Mouse (Mus musculus) neural tube, embryonic 12.5 days (tissue): ENCODE measurements around the gene Gm20431. TPM values are rescaled to one million over a fixed set of nuclear protein-coding genes. Genes with fewer than 3 reads are reported as not detected.

ENCODE experiments used
- ATAC-seq: fragments of 200-750 bp; cut with Nextera tagmentation; 2 replicates; pipeline ENCODE4 v1.8.0; 2017; ENCODE audit warnings: low read depth, mild to moderate bottlenecking, moderate TSS enrichment, moderate library complexity; ENCODE audit not compliant: low FRiP score
- H3K27ac ChIP-seq: fragments of 300-500 bp; sonication (generic); 2 replicates; pipeline ENCODE4 v1.5.1; 2016
- H3K27me3 ChIP-seq: fragments of 300-500 bp; sonication (generic); replicated peaks from 2 replicates; pipeline ENCODE4 v1.6.1; 2016; ENCODE audit warnings: mild to moderate bottlenecking
- H3K36me3 ChIP-seq: fragments of 300-500 bp; sonication (generic); 2 replicates; pipeline ENCODE4 v1.6.1; 2016; ENCODE audit warnings: mild to moderate bottlenecking
- H3K4me1 ChIP-seq: fragments of 300-500 bp; sonication (generic); 2 replicates; pipeline ENCODE4 v1.6.1; 2016
- H3K4me2 ChIP-seq: fragments of 300-500 bp; sonication (generic); replicated peaks from 2 replicates; pipeline ENCODE4 v1.6.1; 2016; ENCODE audit warnings: mild to moderate bottlenecking
- H3K4me3 ChIP-seq: fragments of 300-500 bp; sonication (generic); 2 replicates; pipeline ENCODE4 v1.5.1; 2016
- H3K9ac ChIP-seq: fragments of 300-500 bp; sonication (generic); 2 replicates; pipeline ENCODE4 v1.6.1; 2016; ENCODE audit warnings: mild to moderate bottlenecking
- H3K9me3 ChIP-seq: fragments of 300-500 bp; sonication (generic); 2 replicates; pipeline ENCODE4 v1.6.1; 2016; ENCODE audit warnings: mild to moderate bottlenecking
- WGBS: fragments of 180-500 bp; shearing (Covaris S2); methylation state at CpG from one replicate; pipeline ENCODE4 v1.1.7; 2016; 5-methylcytosine and 5-hydroxymethylcytosine counted together
- polyA plus RNA-seq: library from polyadenylated mRNA; unstranded; fragments of >200 nt; fragmentation: Nextera tagmentation; extraction: Ambion mirVana; gene quantifications from 2 replicates; pipeline ENCODE4 v1.2.1, GENCODE M21; 2016

The Gm20431 gene
- polyA plus RNA-seq, 1 experiment from 2014 or later = 12.8 TPM

GRCm38 (mm10) chr2:167632731-167633536 is 28.4 kb downstream of the Gm20431 start:
- Histone ChIP-seq H3K27ac (0 out of 2 replicates have a peak overlapping the region, but pooled peaks have one; percentile 26), H3K27me3 (no peaks in the 10 kb centered on the region), H3K36me3 (no peaks in the 10 kb centered on the region), H3K4me1 (peaks cover 46% of the 10 kb centered on the region), H3K9ac (peak overlapping the region; percentile 90; the same call in 1 of the 2 replicates), H3K9me3 (no peaks in the 10 kb centered on the region), H3K4me2 (peak overlapping the region; percentile 93), H3K4me3 (no peak overlapping the region)
- WGBS = 85% methylated on average over 12 of the region's 12 CpGs
- ATAC-seq = no peak

- H3K27ac ChIP-seq = peak within 1 kb of the TSS; percentile 75
- under 1% methylated on average over 86 of the region's 87 CpGs for WGBS
- H3K4me1 ChIP-seq = peaks cover 56% of the 10 kb centered on the region
- peak; percentile 76 for ATAC-seq
- H3K9ac ChIP-seq = peak within 1 kb of the TSS; percentile 90
- H3K4me2 ChIP-seq = peak within 1 kb of the TSS; percentile 93
- H3K4me3 ChIP-seq = peak within 1 kb of the TSS; percentile 95
- no peaks in the 10 kb centered on the region for H3K9me3 ChIP-seq
- H3K36me3 ChIP-seq = peaks cover 10% of the 10 kb centered on the region; the same call in 1 of the 2 replicates
- H3K27me3 ChIP-seq = no peaks in the 10 kb centered on the region
Measured at GRCm38 (mm10) chr2:167631591-167632448, 29.5 kb downstream of the Gm20431 start, which contains the start of gene Ube2v1. TSS of gene Ube2v1 (minus strand) at chr2:167632095.

- peak; percentile 29 for ATAC-seq
- Histone ChIP-seq H3K9me3 (no peaks in the 10 kb centered on the region), H3K4me2 (peak overlapping the region; percentile 93), H3K27ac (peak overlapping the region; percentile 75), H3K4me1 (peaks cover 56% of the 10 kb centered on the region), H3K27me3 (no peaks in the 10 kb centered on the region), H3K9ac (peak overlapping the region; percentile 90), H3K4me3 (peak overlapping the region; percentile 95), H3K36me3 (peaks cover 11% of the 10 kb centered on the region; the same call in 1 of the 2 replicates)
- WGBS = under 1% methylated on average over 31 of the region's 31 CpGs
Measured at GRCm38 (mm10) chr2:167631181-167631590, 30.1 kb downstream of the Gm20431 start.

GRCm38 (mm10) chr2:167630421-167630820 is 30.9 kb downstream of the Gm20431 start:
- ATAC-seq = no peak
- Histone ChIP-seq H3K4me3 (peak overlapping the region; percentile 95), H3K4me2 (peak overlapping the region; percentile 93), H3K9me3 (no peaks in the 10 kb centered on the region), H3K27ac (no peak overlapping the region), H3K36me3 (peaks cover 11% of the 10 kb centered on the region; the same call in 1 of the 2 replicates), H3K27me3 (no peaks in the 10 kb centered on the region), H3K9ac (peak overlapping the region; percentile 90), H3K4me1 (peaks cover 62% of the 10 kb centered on the region)
- WGBS = 83% methylated on average over 5 of the region's 5 CpGs

GRCm38 (mm10) chr2:167629665-167630209 is 31.6 kb downstream of the Gm20431 start:
- H3K9ac ChIP-seq = peak overlapping the region; percentile 90; the same call in 1 of the 2 replicates
- no peak overlapping the region for H3K27ac ChIP-seq
- peaks cover 11% of the 10 kb centered on the region; the same call in 1 of the 2 replicates for H3K36me3 ChIP-seq
- H3K9me3 ChIP-seq = no peaks in the 10 kb centered on the region
- ATAC-seq = no peak
- peaks cover 63% of the 10 kb centered on the region for H3K4me1 ChIP-seq
- H3K4me2 ChIP-seq = peak overlapping the region; percentile 93
- no peak overlapping the region for H3K4me3 ChIP-seq
- no peaks in the 10 kb centered on the region for H3K27me3 ChIP-seq
- 78% methylated on average over 11 of the region's 11 CpGs for WGBS

- peaks cover 61% of the 10 kb centered on the region for H3K4me1 ChIP-seq
- WGBS = 82% methylated on average over 4 of the region's 4 CpGs
Measured at GRCm38 (mm10) chr2:167628872-167629271, 32.4 kb downstream of the Gm20431 start.

GRCm38 (mm10) chr2:167627019-167627418 is 34.3 kb downstream of the Gm20431 start:
- no peak overlapping the region for H3K27ac ChIP-seq
- WGBS = 89% methylated on average over 7 of the region's 7 CpGs
- no peak for ATAC-seq
- H3K27me3 ChIP-seq = no peaks in the 10 kb centered on the region
- H3K4me2 ChIP-seq = no peak overlapping the region
- H3K9me3 ChIP-seq = no peaks in the 10 kb centered on the region
- no peak overlapping the region for H3K9ac ChIP-seq
- no peak overlapping the region for H3K4me3 ChIP-seq
- H3K36me3 ChIP-seq = peaks cover 11% of the 10 kb centered on the region; the same call in 1 of the 2 replicates
- peaks cover 53% of the 10 kb centered on the region for H3K4me1 ChIP-seq

More at GRCm38 (mm10) chr2:167628872-167629271, 32.4 kb downstream of the Gm20431 start:
- Histone ChIP-seq H3K4me3 (no peak overlapping the region), H3K27ac (no peak overlapping the region), H3K9ac (0 out of 2 replicates have a peak overlapping the region, but pooled peaks have one; percentile 23), H3K36me3 (peaks cover 11% of the 10 kb centered on the region; the same call in 1 of the 2 replicates), H3K27me3 (no peaks in the 10 kb centered on the region), H3K9me3 (no peaks in the 10 kb centered on the region), H3K4me2 (peak overlapping the region; percentile 93; the same call in 1 of the 2 replicates)
- no peak for ATAC-seq

- H3K4me1 ChIP-seq = peaks cover 56% of the 10 kb centered on the region
- no peaks in the 10 kb centered on the region for H3K27me3 ChIP-seq
- no peaks in the 10 kb centered on the region for H3K9me3 ChIP-seq
- 57% methylated on average over 2 of the region's 2 CpGs for WGBS
- H3K9ac ChIP-seq = no peak overlapping the region
- H3K4me2 ChIP-seq = no peak overlapping the region
- ATAC-seq = no peak
- no peak overlapping the region for H3K27ac ChIP-seq
- H3K36me3 ChIP-seq = peaks cover 11% of the 10 kb centered on the region; the same call in 1 of the 2 replicates
- H3K4me3 ChIP-seq = no peak overlapping the region
Measured at GRCm38 (mm10) chr2:167625670-167626069, 35.6 kb downstream of the Gm20431 start.

GRCm38 (mm10) chr2:167624368-167625075 is 36.8 kb downstream of the Gm20431 start:
- 97% methylated on average over 6 of the region's 6 CpGs for WGBS
- H3K36me3 ChIP-seq = peaks cover 11% of the 10 kb centered on the region; the same call in 1 of the 2 replicates

GRCm38 (mm10) chr2:167622965-167623364 is 38.3 kb downstream of the Gm20431 start:
- peaks cover 13% of the 10 kb centered on the region; the same call in 1 of the 2 replicates for H3K36me3 ChIP-seq
- no peak overlapping the region for H3K9ac ChIP-seq
- H3K4me2 ChIP-seq = no peak overlapping the region
- 91% methylated on average over 5 of the region's 5 CpGs for WGBS
- no peak overlapping the region for H3K27ac ChIP-seq
- H3K9me3 ChIP-seq = no peaks in the 10 kb centered on the region
- H3K4me3 ChIP-seq = no peak overlapping the region
- no peaks in the 10 kb centered on the region for H3K27me3 ChIP-seq
- H3K4me1 ChIP-seq = peaks cover 34% of the 10 kb centered on the region
- ATAC-seq = no peak

More at GRCm38 (mm10) chr2:167624368-167625075, 36.8 kb downstream of the Gm20431 start:
- H3K27me3 ChIP-seq = no peaks in the 10 kb centered on the region
- H3K4me1 ChIP-seq = peaks cover 44% of the 10 kb centered on the region
- no peak overlapping the region for H3K4me2 ChIP-seq
- no peak for ATAC-seq
- H3K27ac ChIP-seq = no peak overlapping the region
- H3K9ac ChIP-seq = no peak overlapping the region
- no peaks in the 10 kb centered on the region for H3K9me3 ChIP-seq
- no peak overlapping the region for H3K4me3 ChIP-seq

- no peaks in the 10 kb centered on the region for H3K27me3 ChIP-seq
- ATAC-seq = no peak
- no peaks in the 10 kb centered on the region for H3K9me3 ChIP-seq
- WGBS = 92% methylated on average over 13 of the region's 13 CpGs
- H3K4me3 ChIP-seq = no peak overlapping the region
- H3K4me1 ChIP-seq = peaks cover 28% of the 10 kb centered on the region
- H3K4me2 ChIP-seq = no peak overlapping the region
- H3K36me3 ChIP-seq = peaks cover 13% of the 10 kb centered on the region
- H3K27ac ChIP-seq = no peak overlapping the region
- H3K9ac ChIP-seq = no peak overlapping the region
Measured at GRCm38 (mm10) chr2:167622352-167622751, 38.9 kb downstream of the Gm20431 start.
